Mouse (Mus musculus) E14TG2a.4 (cell line): ENCODE measurements around the gene Steap1.

ENCODE experiments used
- CTCF ChIP-seq: conservative IDR thresholded peaks from 2 replicates; pipeline ENCODE4 v1.5.1; 2014; ENCODE audit warnings: low read length
- NANOG ChIP-seq: IDR thresholded peaks from 2 replicates; pipeline ENCODE4 v1.6.1; 2014; ENCODE audit warnings: borderline replicate concordance, low read length, mixed read lengths
- POU5F1 ChIP-seq: IDR thresholded peaks from 2 replicates; pipeline ENCODE4 v1.6.1; 2014; ENCODE audit warnings: low read length, borderline replicate concordance

DNA sequence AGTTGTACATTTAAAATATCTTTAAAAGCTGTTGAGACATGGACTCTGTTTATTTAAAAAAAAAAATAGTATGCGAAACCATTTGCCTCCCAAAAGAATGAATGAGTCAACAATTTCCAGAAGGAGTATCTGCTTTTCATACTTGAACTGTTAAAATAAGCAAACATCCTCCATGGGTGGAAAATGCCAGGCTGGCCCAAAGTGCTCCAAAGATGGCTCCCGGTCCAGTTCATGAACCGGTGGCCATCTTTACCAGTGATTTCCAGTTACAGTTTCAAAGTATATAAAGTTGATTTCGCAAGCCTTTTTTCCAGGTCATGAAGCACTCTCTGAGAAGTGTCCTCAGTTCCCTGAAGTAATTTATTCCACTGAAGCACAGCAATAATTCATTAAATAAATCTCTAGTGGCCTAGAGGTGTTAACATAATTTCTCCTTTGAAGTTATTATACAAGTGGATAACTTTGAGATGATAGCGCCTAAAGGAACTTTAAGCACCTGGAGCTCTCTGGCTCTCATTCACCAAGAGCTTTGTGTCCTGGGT is 53.7 kb downstream of the Steap1 start:
- TF ChIP-seq CTCF (no peak), NANOG (no peak), POU5F1 (no peak)
